In the genomic region with DNA sequence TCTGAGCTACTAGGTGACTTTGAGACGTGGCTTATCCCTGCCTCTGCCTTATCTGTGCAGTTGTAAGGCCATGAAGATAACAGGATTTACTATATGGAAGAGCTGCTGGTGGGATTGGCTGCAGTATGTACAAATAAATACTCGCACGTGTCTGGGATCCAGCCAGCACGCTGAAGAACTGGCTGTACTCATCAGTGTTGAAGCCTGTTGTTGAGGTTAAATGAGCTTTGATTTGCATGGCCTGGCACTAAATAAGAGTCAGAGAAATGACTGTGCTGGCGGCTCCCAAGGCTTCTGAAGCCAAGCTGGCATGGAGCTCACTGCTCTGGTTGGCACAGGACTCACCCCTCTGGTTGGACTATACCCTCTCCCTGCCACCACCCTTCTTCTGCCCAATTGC, we compare ENCODE assay signal across 15 mouse cellular contexts. TPM values are rescaled to one million over a fixed set of nuclear protein-coding genes. Genes with fewer than 3 reads are reported as not detected.
DNase-seq lines count a peak whose midpoint lies in the region; ATAC-seq and TF ChIP-seq lines count a peak whose summit lies in the region.
"Had no signal": no experiment of that assay in that cellular context is flagged by ENCODE, and none has a peak within 500 bp of the region (broad histone marks: within the 10 kb centered on the region; RNA-seq: fewer than 3 reads in every experiment).

No protein-coding gene starts in this region.

- no peaks in the 10 kb centered on the region for H3K27me3 ChIP-seq in forebrain, embryonic 14.5 days (replicated peaks; ENCODE audit: control insufficient read depth, insufficient read depth, low read length)
- H3K27me3 ChIP-seq in forebrain, embryonic 11.5 days (ENCODE audit: control insufficient read depth, insufficient read depth, low read length): no peaks in the 10 kb centered on the region
- H3K27me3 ChIP-seq: hindbrain, embryonic 13.5 days; megakaryocyte, embryonic 14.5 days had no signal

- DNase-seq in forebrain, embryonic 14.5 days (ENCODE audit: low spot score): peak; percentile 32
- no peak for DNase-seq in forebrain, embryonic 11.5 days (ENCODE audit: low spot score)
- peak; percentile 16 to 26 for DNase-seq in layer of hippocampus, adult 8-10 months (ENCODE audit: low spot score in 2 of 2)
- no peak for DNase-seq in layer of hippocampus, adult 2 months (ENCODE audit: low spot score in 2 of 2)
- peak; percentile 80 for DNase-seq in adrenal gland, adult 2 months
- DNase-seq in kidney, postnatal 36 days: peak; percentile 87 to 93
- DNase-seq in frontal cortex, adult 2 months (ENCODE audit: extremely low spot score in 1 of 2, low spot score in 1 of 2): no peak
- no peak for DNase-seq in spleen, adult 12 weeks (ENCODE audit: low spot score)

- no peaks in the 10 kb centered on the region for H3K36me3 ChIP-seq in forebrain, embryonic 14.5 days (ENCODE audit: control insufficient read depth, insufficient read depth, low read length)
- H3K36me3 ChIP-seq in forebrain, embryonic 11.5 days (ENCODE audit: control insufficient read depth, insufficient read depth, low read length): no peaks in the 10 kb centered on the region
- H3K36me3 ChIP-seq: hindbrain, embryonic 13.5 days; limb, embryonic 10.5 days had no signal

- H3K4me3 ChIP-seq in forebrain, embryonic 14.5 days (ENCODE audit: low read depth, low read length): no peak overlapping the region
- no peak overlapping the region for H3K4me3 ChIP-seq in forebrain, embryonic 11.5 days (ENCODE audit: low read depth, low read length)
- no peak overlapping the region for H3K4me3 ChIP-seq in layer of hippocampus, adult 2 months
- H3K4me3 ChIP-seq: hindbrain, embryonic 13.5 days; limb, embryonic 10.5 days; megakaryocyte, embryonic 14.5 days had no signal

- H3K4me1 ChIP-seq in forebrain, embryonic 14.5 days (ENCODE audit: control insufficient read depth, insufficient read depth, low read length): peaks cover 5% of the 10 kb centered on the region; the same call in 1 of the 2 replicates
- H3K4me1 ChIP-seq in forebrain, embryonic 11.5 days (replicated peaks; ENCODE audit: control insufficient read depth, insufficient read depth, low read length): no peaks in the 10 kb centered on the region; the same call in 1 of the 2 replicates
- H3K4me1 ChIP-seq: hindbrain, embryonic 13.5 days; limb, embryonic 10.5 days; megakaryocyte, embryonic 14.5 days had no signal

- H3K9ac ChIP-seq in forebrain, embryonic 14.5 days (ENCODE audit: low read length): no peak overlapping the region
- H3K9ac ChIP-seq in forebrain, embryonic 11.5 days (ENCODE audit: low read length): no peak overlapping the region
- H3K9ac ChIP-seq: hindbrain, embryonic 13.5 days had no signal

- no peak for ATAC-seq in forebrain, embryonic 14.5 days
- ATAC-seq in forebrain, embryonic 11.5 days (replicated peaks; ENCODE audit: low FRiP score): no peak

- no peak for TF ChIP-seq CTCF in layer of hippocampus, adult 2 months (conservative IDR thresholded peaks at IDR 0.05)

- no peak overlapping the region for H3K27ac ChIP-seq in forebrain, embryonic 14.5 days (ENCODE audit: low read depth, low read length)
- H3K27ac ChIP-seq in forebrain, embryonic 11.5 days (ENCODE audit: low read depth, low read length): no peak overlapping the region
- no peak overlapping the region for H3K27ac ChIP-seq in layer of hippocampus, adult 2 months
- H3K27ac ChIP-seq: hindbrain, embryonic 13.5 days; limb, embryonic 10.5 days had no signal

- H3K4me2 ChIP-seq in forebrain, embryonic 14.5 days (ENCODE audit: low read length): no peak overlapping the region
- H3K4me2 ChIP-seq in forebrain, embryonic 11.5 days (ENCODE audit: low read depth, low read length, severe bottlenecking): no peak overlapping the region
- H3K4me2 ChIP-seq: hindbrain, embryonic 13.5 days had no signal

- no peaks in the 10 kb centered on the region for H3K9me3 ChIP-seq in forebrain, embryonic 14.5 days (replicated peaks; ENCODE audit: control insufficient read depth, low read length)
- no peaks in the 10 kb centered on the region for H3K9me3 ChIP-seq in forebrain, embryonic 11.5 days (ENCODE audit: control insufficient read depth, low read length)
- H3K9me3 ChIP-seq: hindbrain, embryonic 13.5 days; limb, embryonic 10.5 days had no signal

- WGBS in forebrain, embryonic 14.5 days: 66% methylated on average over 5 of the region's 5 CpGs
- 84% methylated on average over 5 of the region's 5 CpGs for WGBS in forebrain, embryonic 11.5 days

RNA-seq across cellular contexts. Expression of a gene that starts 25.5 kb away (rescaled TPM):
- not detected in 2 replicates for polyA plus RNA-seq in forebrain, embryonic 14.5 days (2014; fragmentation: Nextera tagmentation; extraction: Ambion mirVana)
- polyA plus RNA-seq in forebrain, embryonic 11.5 days (2014; fragmentation: Nextera tagmentation; extraction: Ambion mirVana): not detected in 2 replicates
- not detected for total RNA-seq in layer of hippocampus, adult 8-10 months (2022)
- total RNA-seq in layer of hippocampus, adult 2 months (2021): not detected
- total RNA-seq in adrenal gland, adult 2 months (2021): not detected
- polyA plus RNA-seq in adrenal gland, adult 2 months (2012; rRNA removed): not detected in 2 replicates
- polyA plus RNA-seq in frontal cortex, adult 2 months (2012; rRNA removed): 0.20 and 5.4 TPM in 2 replicates
- polyA plus RNA-seq: C2C12; cortical plate, adult 2 months; hindbrain, embryonic 13.5 days; limb, embryonic 10.5 days; neural tube, embryonic 14.5 days; stomach, embryonic 14.5 days had no signal

RNA-seq across cellular contexts. Expression of a gene that starts 26.2 kb away (rescaled TPM):
- 0.22 and 0.25 TPM in 2 replicates for polyA plus RNA-seq in forebrain, embryonic 14.5 days (2014; fragmentation: Nextera tagmentation; extraction: Ambion mirVana)
- 0.09 TPM in 1 of 2 replicates, not detected in the other for polyA plus RNA-seq in forebrain, embryonic 11.5 days (2014; fragmentation: Nextera tagmentation; extraction: Ambion mirVana)
- not detected for total RNA-seq in layer of hippocampus, adult 8-10 months (2022)
- not detected for total RNA-seq in layer of hippocampus, adult 2 months (2021)
- total RNA-seq in adrenal gland, adult 2 months (2021): not detected
- not detected in 2 replicates for polyA plus RNA-seq in adrenal gland, adult 2 months (2012; rRNA removed)
- not detected in 2 replicates for polyA plus RNA-seq in frontal cortex, adult 2 months (2012; rRNA removed)
- polyA plus RNA-seq: C2C12; cortical plate, adult 2 months; limb, embryonic 10.5 days; stomach, embryonic 14.5 days had no signal

RNA-seq across cellular contexts. Expression of a gene that starts 51.9 kb away (rescaled TPM):
- polyA plus RNA-seq in forebrain, embryonic 14.5 days (2014; fragmentation: Nextera tagmentation; extraction: Ambion mirVana): 0.15 and 0.37 TPM in 2 replicates
- polyA plus RNA-seq in forebrain, embryonic 11.5 days (2014; fragmentation: Nextera tagmentation; extraction: Ambion mirVana): not detected in 2 replicates
- total RNA-seq in layer of hippocampus, adult 8-10 months (2022): not detected
- under 1 TPM in 1 of 2 experiments, not detected in 1; 0.59 TPM for total RNA-seq in layer of hippocampus, adult 2 months (2021)
- 1 to 10 TPM in 1 of 2 experiments, not detected in 1; 3.1 TPM for total RNA-seq in adrenal gland, adult 2 months (2021)
- polyA plus RNA-seq in adrenal gland, adult 2 months (2012; rRNA removed): 0.22 TPM in 1 of 2 replicates, not detected in the other
- 1.2 and 10.3 TPM in 2 replicates for polyA plus RNA-seq in frontal cortex, adult 2 months (2012; rRNA removed)
- polyA plus RNA-seq: C2C12; limb, embryonic 10.5 days; stomach, embryonic 14.5 days had no signal

Comparison
In these comparisons a context has a peak if more than half of its experiments do, and no peak if none do; other contexts are left out.
1. DNase-seq: peak in forebrain, embryonic 14.5 days (single experiment), layer of hippocampus, adult 8-10 months (2 of 2), adrenal gland, adult 2 months (single experiment) and kidney, postnatal 36 days (2 of 2); none in forebrain, embryonic 11.5 days (single experiment), layer of hippocampus, adult 2 months (0 of 2), frontal cortex, adult 2 months (0 of 2) and spleen, adult 12 weeks (single experiment).